Mouse (Mus musculus): ENCODE results near the gene Gm45233.

The Gm45233 gene

DNA sequence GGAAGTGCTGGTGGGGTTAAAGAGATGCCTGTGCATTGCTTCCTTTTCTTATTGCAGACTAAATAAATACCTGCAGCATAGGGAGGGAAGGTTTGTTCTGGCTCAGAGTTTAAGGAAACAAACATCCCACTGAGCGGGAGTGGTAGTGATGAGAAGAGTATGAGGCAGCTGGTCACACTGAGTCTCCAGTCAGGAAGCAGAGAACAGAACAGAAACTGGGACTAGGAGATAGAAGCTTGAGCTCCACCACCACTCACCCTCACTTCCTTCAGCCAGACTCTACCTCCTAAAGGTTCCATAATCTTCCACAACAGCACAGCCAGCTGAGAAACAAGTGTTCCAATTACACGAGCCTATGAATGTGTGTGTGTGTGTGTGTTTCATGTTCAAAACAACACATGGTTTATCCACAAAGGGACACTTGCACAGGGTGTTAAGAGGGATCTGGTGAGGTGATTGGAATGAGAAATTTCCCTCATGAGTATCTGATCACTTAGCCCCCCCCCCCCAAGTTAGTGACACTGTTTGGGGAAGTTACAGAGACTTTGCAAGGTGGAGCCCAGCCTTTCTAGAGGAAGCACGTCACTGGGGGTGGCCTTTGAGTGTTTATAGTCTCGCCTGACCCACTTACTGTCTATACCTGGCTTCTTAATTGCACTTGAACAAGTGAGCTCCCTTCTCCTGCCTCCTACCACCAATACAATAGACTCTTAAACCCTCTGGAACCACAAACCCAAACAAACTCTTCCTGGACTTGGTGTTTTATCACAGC, 68.0 kb downstream of the Gm45233 start:
- no peak for DNase-seq (ENCODE audit: low spot score)

DNA sequence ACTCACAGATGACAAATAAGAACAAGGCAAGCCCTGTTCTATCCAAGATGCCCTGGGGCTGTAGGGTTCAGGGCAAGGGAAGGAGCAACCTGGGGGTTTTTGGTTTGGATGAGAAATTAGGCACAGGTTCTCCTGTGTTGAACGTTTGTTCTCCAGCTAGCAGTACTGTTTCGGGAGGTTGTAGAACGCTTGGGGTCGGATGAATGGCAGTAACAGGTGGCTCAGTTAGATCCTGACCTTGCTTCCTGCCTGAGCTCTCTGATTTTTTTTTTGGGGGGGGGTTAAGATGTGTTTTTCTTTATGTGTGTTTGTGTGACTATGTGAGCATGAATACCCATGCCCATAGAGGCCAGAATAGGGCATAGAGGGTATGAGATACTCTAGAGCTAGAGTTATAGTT, 68.6 kb downstream of the Gm45233 start:
- no peak for DNase-seq (ENCODE audit: low spot score)

Measured in layer of hippocampus, adult 11-12 months (tissue).